Mouse (Mus musculus): ENCODE measurements at regions not wholly inside any gene's neighbourhood (a gene's known extent, or its start where the extent isn't known, plus 50 kb on each side); places are given as distances from the start of the nearest gene placed in this dataset.
A peak's percentile ranks its signal among the peaks of the same experiment; 100 is the strongest.

- DNase-seq: no peak
Measured at GRCm38 (mm10) chr2:74349809-74350208, 229.4 kb downstream of the Lnpk start.

GRCm38 (mm10) chr2:74306301-74306700, 272.9 kb downstream of the Lnpk start:
- no peak for DNase-seq

- no peak for DNase-seq
Measured at GRCm38 (mm10) chr2:74300885-74301451, 278.3 kb downstream of the Lnpk start.

GRCm38 (mm10) chr2:74300366-74300791, 278.9 kb downstream of the Lnpk start:
- DNase-seq: peak; percentile 70

- no peak for DNase-seq
Measured at GRCm38 (mm10) chr2:74292641-74293040, 286.6 kb downstream of the Lnpk start.

GRCm38 (mm10) chr2:74291416-74292396, 287.5 kb downstream of the Lnpk start:
- no peak for DNase-seq

GRCm38 (mm10) chr2:74285624-74286023, 293.6 kb downstream of the Lnpk start:
- DNase-seq: no peak

GRCm38 (mm10) chr2:74264963-74265362, 314.3 kb downstream of the Lnpk start:
- DNase-seq: no peak

GRCm38 (mm10) chr2:74257034-74257781, 322.0 kb downstream of the Lnpk start:
- no peak for DNase-seq

GRCm38 (mm10) chr2:74247521-74247920, 331.7 kb downstream of the Lnpk start:
- DNase-seq: peak; percentile 8

- DNase-seq: no peak
Measured at GRCm38 (mm10) chr2:74246631-74247030, 332.6 kb downstream of the Lnpk start.

GRCm38 (mm10) chr2:74244203-74244602, 333.1 kb upstream of the Atp5g3 start:
- DNase-seq: no peak

GRCm38 (mm10) chr2:74243801-74244200, 332.7 kb upstream of the Atp5g3 start:
- DNase-seq: no peak

- no peak for DNase-seq
Measured at GRCm38 (mm10) chr2:74239586-74239985, 328.5 kb upstream of the Atp5g3 start.

- DNase-seq: no peak
Measured at GRCm38 (mm10) chr2:74217437-74217836, 306.3 kb upstream of the Atp5g3 start.

GRCm38 (mm10) chr2:74210210-74210609, 299.1 kb upstream of the Atp5g3 start:
- DNase-seq: no peak

GRCm38 (mm10) chr2:74209421-74209917, 298.3 kb upstream of the Atp5g3 start:
- DNase-seq: no peak

GRCm38 (mm10) chr2:74207440-74207839, 296.3 kb upstream of the Atp5g3 start:
- no peak for DNase-seq

GRCm38 (mm10) chr2:74202776-74203175, 291.6 kb upstream of the Atp5g3 start:
- no peak for DNase-seq

GRCm38 (mm10) chr2:74201608-74202323, 290.6 kb upstream of the Atp5g3 start:
- DNase-seq: peak; percentile 27

- no peak for DNase-seq
Measured at GRCm38 (mm10) chr2:74199550-74199949, 288.4 kb upstream of the Atp5g3 start.

Measured in heart, postnatal 4 days (tissue).